Mouse (Mus musculus): ENCODE measurements around the gene Anxa7.

GRCm38 (mm10) chr14:20486031-20486430 lies 6.1 kb upstream of the Anxa7 start:
- TF ChIP-seq CTCF (IDR thresholded peaks at IDR 0.05; ENCODE audit: low read depth) (no peak), EP300 (IDR thresholded peaks at IDR 0.05; ENCODE audit: low read depth) (no peak)
